Mouse (Mus musculus) myocyte (in vitro differentiated cells): ENCODE measurements at regions not wholly inside any gene's neighbourhood (a gene's known extent, or its start where the extent isn't known, plus 50 kb on each side); places are given as distances from the start of the nearest gene placed in this dataset.

Experiments used
- E2F4 ChIP-seq: IDR thresholded peaks from one replicate; pipeline ENCODE4 v1.6.1; 2011; ENCODE audit warnings: mild to moderate bottlenecking, control low read depth, moderate library complexity; ENCODE audit not compliant: insufficient read depth
- MAX ChIP-seq: IDR thresholded peaks from one replicate; pipeline ENCODE4 v1.6.1; 2011; ENCODE audit warnings: low read depth, mild to moderate bottlenecking, control low read depth
- MYOG ChIP-seq, 3 experiments: IDR thresholded peaks; one replicate each; pipeline ENCODE4 v1.6.1; 2011; ENCODE audit warnings: control low read depth in 2 of 3, low read depth in 2 of 3, mild to moderate bottlenecking in 2 of 3; ENCODE audit not compliant: insufficient read length in 2 of 3, control insufficient read depth in 1 of 3, insufficient read depth in 1 of 3
- POLR2A ChIP-seq: IDR thresholded peaks from one replicate; pipeline ENCODE4 v1.6.1; 2011; ENCODE audit warnings: low read depth, mild to moderate bottlenecking, control low read depth, moderate library complexity; ENCODE audit not compliant: insufficient read length
- POLR2AphosphoS2 ChIP-seq: IDR thresholded peaks from one replicate; pipeline ENCODE4 v1.6.1; 2011; ENCODE audit warnings: low read depth, control low read depth; ENCODE audit not compliant: insufficient read length
- TCF12 ChIP-seq: IDR thresholded peaks from one replicate; pipeline ENCODE4 v1.6.1; 2011; ENCODE audit warnings: mild to moderate bottlenecking, control low read depth; ENCODE audit not compliant: poor library complexity, insufficient read depth, severe bottlenecking
- TCF3 ChIP-seq: IDR thresholded peaks from one replicate; pipeline ENCODE4 v1.6.1; 2011; ENCODE audit warnings: low read depth, control low read depth; ENCODE audit not compliant: insufficient read length
- USF1 ChIP-seq: IDR thresholded peaks from one replicate; pipeline ENCODE4 v1.6.1; 2011; ENCODE audit warnings: low read depth, mild to moderate bottlenecking, control low read depth, moderate library complexity

DNA sequence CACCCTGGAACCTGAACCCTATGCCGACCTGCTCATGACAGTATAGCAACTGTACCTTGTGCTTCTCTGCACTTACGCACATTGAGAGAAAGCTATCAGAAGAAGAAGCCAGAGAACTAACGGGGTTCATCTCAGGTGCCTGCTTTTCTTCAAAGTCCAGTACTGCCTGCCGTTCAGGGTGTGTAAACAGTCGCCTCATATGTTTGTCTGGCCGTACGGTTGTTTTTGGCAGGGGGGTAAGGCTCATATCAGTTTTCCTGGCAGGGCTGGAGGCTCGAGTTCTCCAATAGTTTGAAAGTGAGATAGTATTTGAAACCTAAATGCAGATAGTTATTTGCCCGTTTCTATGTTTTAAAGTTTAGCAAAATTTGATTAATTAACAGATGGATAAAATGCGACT lies 54.9 kb upstream of the Zfp507 start:
- TF ChIP-seq POLR2A (no peak), TCF12 (no peak), MYOG (IDR thresholded peaks at IDR 0.05; ENCODE audit: control insufficient read depth in 1 of 3, insufficient read depth in 1 of 3, insufficient read length in 2 of 3, low read depth in 2 of 3) (no peak), TCF3 (no peak), E2F4 (no peak), MAX (no peak), USF1 (no peak), POLR2AphosphoS2 (no peak)
